Mouse (Mus musculus) c-Kit-negative CD71-positive TER-119-positive erythroid progenitor cells, embryonic 14.5 days (primary cell): ENCODE measurements around the gene Hsd17b6.

Experiments used
- DNase-seq: peaks from one replicate; pipeline ENCODE4 v3.0.0-alpha.2; 2013; ENCODE audit warnings: low read depth, low spot score

Gene Hsd17b6

DNA sequence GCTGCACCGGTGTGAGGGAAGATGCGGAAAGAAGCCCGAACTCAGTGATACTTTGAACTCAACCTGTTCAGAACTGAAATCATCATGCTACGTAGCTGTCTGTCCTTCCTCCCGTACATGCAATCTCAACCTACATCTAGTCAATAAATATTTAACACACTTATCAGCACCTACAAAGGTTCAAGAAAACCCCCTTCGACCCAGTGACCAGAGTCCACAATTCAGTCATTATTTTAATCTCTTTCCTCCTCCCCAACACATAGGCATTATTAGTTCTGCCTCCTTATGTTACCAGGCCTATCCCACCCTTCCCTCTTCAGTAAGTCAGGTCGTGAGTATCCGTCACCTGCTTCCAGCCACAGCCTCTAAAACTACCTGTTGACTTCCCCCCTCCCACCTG, 1.9 kb downstream of the Hsd17b6 start:
- DNase-seq = no peak

DNA sequence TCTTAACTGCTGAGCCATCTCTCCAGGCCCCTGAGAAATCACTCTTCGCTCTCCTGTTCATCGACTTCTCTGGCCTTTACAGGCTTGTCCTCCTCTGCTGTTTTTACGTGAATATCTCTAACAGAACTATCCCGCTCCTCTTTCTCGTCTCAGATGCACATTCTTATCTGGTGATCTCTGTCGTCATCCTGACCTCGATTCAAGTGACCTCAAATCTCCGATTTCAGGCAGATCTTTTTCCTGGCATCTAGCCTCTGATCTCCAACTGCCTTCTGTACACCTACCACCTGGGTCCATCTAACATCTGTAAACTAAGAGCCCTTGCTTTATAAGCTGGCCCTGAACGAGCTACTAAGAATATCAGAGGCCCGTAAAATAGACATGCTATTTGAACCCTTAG, 2.5 kb downstream of the Hsd17b6 start:
- DNase-seq = no peak

DNA sequence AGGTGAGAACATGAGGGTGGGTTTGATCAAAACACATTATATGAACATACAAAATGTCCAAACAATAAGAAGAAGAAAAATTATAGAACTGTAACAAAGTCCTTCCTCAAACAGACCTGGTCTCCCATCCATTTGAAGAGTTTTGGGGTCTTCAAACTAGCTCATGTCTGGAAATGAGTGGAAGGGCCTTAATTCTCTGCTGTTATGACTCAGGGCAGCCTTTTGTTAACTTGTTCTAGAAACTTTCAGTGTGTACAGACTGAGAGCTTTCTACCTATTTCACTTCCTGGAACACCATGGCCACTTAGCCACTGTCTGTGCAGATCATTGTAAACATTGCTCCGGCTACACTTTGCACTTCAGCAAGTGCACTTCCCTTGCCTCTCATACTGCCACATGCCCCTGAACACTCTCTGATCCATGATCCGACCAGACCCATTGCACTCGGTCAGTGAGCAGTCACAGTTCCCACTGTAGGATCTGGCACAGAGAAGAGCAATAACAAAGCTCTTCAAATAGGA, 4.1 kb downstream of the Hsd17b6 start:
- no peak for DNase-seq

DNA sequence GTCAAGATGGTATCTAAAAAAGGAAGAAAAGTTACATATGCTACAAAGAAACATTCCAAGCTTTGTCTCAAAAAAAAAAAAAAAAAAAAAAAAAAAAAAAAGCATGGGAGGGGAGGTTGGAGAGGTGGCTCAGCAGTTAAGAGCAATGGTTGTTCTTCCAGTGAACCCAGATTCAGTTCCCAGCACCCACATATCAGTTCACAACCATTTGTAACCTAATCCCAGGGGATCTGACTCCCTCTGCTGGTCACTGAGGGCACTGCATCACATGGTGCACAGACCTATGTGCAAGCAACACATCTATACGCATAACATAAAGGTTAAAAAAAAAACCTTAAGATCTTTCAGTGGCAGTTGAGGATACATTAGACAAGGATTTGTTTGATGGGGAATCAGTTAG, 9.2 kb downstream of the Hsd17b6 start:
- DNase-seq = no peak

DNA sequence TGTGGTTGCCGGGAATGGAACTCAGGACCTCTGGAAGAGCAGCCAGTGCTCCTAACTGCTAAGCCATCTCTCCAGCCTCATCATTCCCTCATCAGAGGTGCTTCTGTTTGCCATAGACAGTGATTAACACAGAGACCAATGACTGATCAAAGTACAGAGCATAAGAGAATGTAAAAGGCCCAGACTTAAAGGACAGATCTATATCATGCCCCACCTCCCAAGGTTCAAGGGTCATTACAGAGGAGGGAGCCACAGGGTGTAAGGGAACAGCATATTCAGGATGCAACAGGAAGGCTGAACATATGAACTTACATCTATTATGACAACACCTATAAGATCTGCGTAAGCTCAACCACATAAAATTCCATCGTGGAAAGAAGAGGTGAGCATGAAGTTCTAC, 10.7 kb downstream of the Hsd17b6 start:
- no peak for DNase-seq

DNA sequence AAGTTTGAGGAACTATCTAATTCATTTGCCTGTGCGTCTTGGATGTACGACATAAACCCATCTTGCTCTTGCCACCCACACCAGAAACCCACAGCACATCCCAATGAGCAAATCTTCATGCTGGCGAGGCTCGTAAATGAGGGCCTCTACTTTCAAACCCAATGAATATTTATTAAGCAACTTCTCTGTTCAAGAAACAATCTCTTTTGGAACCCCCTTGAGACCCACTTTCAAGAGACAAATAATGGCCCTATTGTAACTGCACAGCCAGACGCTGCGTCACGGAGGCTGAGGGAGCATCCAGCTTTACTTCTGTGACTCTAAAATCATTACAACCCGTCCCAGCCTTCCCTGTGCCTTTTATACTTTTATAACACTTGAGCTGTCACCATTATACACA, 21.8 kb downstream of the Hsd17b6 start:
- DNase-seq = no peak

DNA sequence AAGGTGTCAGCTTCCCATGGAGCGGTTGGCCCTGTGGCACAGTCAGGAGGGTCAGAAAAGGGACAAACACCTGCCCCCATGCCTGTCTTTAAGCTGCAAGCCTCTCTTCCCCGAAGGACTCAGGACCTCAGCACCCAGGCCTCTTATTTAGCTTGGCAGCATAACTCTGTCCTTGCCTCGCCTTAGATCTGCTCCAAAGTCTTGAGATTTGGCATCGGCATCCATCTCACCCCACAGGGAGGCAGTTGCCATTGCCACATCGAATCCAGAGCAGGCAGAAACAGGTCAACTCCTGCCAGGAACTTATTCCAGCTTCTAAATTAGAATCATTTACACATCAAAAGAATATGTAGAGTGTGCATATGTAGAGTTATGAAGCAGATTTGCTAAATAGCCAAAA, 22.8 kb downstream of the Hsd17b6 start:
- no peak for DNase-seq

DNA sequence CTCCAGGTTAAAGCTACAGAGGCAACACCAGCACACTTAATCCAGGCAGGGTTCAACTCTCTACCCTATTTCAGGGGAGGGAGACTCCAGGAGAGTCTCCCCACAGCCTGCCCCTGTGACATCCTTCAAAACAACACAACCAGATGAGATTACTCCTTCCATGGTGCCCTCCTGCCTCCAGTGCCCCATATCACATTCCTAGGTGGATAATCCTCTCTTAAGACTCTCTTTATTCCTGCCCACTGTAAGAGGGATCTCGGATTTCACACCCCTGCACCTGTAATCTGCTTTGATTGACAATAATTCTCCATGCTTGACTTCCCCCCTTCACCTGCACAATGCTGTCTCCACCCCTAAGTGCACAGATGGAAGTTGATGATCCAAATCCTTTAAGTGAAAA, 31.9 kb downstream of the Hsd17b6 start:
- no peak for DNase-seq

DNA sequence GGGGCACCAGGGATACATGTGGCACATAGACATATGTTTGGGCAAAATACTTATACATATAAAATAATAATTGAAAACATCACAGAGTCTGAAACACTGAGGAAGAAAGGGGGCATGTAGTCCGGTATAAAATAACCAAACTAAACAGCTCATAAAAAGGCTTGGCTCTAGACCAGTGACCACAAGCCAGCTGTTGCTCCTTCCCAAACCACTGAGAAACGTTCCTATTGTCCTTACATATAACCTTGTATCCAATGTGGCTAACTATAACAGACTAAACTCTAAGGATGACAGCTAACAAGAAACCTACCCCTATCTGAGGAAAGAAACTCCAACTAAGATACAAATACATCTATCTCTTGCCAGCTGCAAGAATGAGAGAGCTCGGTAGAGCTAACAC, 33.3 kb downstream of the Hsd17b6 start:
- no peak for DNase-seq

DNA sequence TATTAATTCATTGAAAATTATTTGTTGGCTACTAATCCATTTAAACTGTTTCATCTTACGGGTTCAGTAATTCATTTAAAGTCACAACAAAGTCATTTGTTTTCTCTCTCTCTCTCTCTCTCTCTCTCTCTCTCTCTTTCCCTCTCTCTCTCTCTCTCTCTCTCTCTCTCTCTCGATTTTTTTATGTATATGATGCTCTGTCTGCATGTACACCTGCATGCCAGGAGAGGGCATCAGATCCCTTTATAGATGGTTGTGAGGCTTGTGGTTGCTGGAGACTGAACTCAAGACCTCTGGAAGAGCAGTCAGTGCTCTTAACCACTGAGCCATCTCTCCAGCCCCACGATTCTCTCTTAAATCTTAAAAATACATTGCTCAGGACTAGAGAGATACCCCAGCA, 36.3 kb downstream of the Hsd17b6 start:
- DNase-seq = no peak

DNA sequence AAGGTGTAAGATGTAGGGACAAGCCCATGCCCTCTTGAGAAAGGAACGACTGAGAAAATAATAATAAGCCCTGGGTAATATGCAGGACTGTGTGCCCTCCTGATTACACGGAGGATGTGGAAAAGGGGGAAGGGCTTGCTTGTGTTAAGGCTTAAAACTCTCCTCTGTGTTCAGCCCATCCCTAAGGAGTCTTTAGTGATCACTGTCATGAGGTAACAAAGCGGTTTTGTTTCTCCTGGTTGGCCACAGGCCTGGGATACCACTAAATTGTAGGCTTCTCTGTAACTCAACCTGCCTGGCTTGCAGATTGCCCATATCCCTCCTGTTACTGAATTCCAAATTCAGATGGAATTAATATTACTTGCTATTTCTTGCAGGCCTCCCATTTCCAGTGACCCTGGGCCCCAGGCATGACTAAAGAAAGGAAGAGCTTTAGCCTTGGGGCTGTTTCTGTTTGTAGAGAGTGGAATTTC, 37.0 kb downstream of the Hsd17b6 start:
- no peak for DNase-seq

DNA sequence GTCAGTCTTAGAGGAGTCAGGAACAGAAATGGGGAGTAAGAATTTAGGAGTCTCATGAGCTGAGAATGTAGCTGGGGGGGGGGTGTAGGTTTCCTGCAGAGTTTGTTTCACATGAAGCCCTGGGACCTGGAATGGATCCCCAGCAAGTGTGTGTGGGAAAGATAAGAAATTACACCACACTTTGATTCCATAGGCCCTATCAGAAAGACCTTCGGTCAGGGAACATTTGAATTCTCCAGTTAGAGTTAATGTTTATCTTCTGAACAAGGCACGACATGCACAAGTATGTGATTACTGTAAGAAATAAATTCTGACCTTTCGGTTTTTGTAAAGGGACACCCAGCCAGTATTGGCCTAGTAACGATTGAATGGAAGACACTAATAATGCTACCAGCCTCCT, 37.6 kb downstream of the Hsd17b6 start:
- DNase-seq = no peak

DNA sequence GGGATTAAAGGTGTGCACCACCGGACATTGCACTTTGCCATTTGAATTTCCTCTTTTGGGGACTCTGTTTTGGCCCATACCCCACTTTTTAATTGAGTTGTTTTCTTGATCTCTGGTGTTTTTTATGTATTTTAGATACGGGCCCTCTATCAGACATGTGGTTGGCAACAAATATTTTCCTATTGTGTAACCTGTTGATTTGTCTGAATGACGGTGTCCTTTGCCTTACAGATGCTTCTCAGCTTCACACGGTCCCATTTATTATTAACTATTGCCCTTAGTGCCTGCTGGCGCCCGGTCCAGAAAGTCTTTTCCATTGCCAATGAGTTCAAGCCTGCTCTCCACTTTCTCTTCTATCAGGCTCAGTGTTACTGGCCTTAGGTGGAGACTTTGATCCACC, 40.9 kb downstream of the Hsd17b6 start:
- DNase-seq = no peak

DNA sequence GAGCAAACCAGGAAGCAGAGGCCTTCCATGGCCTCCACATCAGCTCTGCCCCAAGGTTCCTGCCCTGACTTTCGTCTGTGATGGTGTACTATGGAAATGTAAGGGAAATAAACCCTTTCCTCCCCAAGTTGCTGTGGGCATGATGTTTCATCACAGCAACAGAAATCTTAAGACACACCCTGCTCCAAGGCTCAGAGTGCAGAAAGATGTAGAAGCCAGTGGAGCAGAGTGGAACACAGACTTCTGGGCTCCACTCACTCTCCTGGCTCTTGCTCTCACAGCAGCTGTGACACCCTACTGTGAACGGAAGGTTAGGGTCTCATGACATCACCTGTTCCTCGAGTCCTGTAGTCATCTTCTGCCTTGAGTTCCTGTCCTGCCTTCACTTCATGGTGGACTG, 43.4 kb downstream of the Hsd17b6 start:
- no peak for DNase-seq

DNA sequence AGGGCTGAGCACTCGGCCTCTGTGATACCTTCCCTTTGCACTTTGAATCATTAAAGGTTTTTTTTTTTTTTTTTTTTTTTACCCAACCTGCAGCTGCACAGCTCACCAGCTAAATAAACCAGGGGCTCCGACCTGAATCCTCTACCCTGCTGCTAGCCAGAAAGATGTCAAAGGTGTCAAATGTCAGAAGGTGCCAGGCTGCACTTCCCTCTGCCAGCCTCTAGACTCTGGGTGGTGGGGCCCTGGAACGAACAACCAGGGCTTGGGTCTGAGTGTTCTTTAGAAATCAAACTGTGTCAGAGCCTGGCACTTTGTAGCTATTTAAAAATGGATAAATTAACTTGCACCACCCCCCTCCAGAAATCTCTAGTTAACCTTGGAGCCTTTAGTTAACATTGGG, 45.0 kb downstream of the Hsd17b6 start:
- DNase-seq = no peak

DNA sequence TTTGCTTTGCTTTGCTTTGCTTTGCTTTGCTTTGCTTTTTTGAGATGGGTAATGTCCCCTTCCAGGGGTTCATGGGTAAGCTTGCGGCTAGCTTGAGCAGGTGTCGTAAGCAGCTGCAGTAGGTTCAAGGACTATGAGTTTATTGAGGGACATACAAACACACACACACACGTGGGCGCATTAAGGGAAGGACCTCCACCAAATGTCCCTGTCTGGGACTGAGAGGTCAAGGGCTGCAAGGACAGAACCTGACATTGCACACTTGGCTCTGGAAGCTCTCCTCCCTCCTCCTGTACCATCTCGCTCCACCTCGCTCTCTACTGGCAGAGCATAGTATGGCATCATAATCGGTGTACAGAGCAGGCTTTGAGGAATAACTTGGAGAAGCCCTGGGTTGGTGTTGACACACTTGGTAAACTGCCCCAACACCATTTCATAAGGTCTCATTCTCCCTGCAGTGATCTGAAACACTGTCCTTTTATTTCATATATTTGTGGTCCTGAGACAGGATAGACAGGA, 48.2 kb downstream of the Hsd17b6 start:
- no peak for DNase-seq

DNA sequence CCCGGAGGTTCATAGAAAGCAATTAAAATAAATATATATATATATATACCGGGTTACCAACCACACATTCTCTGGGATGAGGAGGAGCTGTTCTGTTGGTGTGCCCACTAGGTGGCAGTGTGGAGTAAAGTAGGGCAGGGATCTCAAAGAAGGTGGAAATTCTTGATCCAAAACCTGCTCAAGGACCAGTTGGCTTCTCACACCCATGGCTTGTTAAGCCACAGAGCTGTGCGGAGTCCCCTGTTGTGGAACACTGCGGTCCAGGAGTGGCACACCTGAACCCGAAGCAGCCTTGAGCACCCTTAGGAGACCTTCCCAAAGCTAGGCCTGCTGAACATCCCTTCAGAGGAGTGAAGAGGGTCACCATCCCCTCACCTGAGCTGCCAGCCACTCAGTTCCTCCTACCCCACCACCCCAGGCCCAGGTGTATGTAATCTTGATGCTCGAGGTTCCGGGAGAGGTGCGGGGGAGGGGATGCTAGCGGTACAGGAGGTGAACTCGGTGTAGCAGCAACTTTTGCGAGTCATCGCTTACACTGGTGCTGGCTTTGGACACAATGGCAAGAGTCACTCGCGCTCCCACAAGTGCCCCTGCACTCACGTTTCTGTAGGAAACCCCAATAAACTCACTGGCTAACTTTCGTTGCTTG, 51.1 kb downstream of the Hsd17b6 start:
- peak; percentile 57 for DNase-seq

DNA sequence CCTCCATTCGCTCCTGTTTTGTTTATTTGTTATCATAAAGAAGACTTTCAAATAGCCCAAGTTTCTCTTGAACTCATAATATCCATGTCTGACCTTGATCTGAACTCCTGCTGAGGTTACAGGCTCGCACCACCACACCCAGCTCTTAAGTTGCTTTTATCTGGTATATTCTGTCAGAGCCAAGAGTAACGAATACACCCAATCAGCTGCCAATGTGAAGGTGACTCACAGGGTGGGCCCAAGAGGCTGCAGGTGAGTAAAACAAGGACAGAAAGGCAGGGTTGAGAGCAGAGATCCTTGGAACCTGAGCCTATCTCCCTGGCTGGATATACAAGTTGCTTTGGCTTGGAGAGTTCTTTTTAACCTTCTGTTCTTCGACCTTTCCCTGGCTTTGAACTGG, 52.4 kb downstream of the Hsd17b6 start:
- no peak for DNase-seq

DNA sequence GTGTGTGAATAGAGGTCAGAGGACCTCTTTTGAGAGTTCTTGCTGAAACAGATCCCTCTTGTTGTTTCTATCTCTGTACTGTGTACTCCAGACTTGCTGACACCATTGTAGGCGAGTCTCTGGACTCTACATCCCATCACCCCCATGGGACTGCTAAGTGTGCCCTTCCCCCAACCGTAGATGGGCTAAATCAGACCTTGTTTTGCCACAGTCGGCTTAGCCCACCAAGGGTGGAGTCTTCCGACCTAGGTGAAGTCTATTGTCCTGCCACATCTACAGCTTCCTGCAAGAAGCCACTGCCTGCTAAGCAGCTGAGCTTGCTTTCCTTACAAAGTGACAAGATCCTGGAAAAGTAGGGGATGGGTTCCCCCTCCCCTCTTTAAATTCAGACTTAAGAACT, 55.6 kb downstream of the Hsd17b6 start:
- no peak for DNase-seq

DNA sequence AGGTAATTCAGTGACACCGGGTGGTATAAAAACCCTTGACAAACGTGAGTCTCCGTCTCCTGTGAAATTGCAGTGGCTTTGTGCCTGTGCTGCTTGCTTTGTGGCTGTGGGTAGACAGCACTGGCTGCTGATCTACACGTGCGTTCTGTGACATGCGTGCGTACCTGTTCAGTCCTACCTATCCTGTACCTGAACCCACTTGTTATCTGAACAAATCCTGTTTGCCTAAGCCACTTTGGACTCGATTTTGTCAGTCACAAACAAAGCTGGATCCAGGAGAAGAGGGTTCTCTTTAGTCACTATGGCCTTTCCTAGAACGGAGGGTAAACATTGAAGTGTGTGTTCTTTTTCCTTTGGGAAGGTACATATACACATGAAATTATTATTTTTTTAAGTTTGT, 56.0 kb downstream of the Hsd17b6 start:
- no peak for DNase-seq

DNA sequence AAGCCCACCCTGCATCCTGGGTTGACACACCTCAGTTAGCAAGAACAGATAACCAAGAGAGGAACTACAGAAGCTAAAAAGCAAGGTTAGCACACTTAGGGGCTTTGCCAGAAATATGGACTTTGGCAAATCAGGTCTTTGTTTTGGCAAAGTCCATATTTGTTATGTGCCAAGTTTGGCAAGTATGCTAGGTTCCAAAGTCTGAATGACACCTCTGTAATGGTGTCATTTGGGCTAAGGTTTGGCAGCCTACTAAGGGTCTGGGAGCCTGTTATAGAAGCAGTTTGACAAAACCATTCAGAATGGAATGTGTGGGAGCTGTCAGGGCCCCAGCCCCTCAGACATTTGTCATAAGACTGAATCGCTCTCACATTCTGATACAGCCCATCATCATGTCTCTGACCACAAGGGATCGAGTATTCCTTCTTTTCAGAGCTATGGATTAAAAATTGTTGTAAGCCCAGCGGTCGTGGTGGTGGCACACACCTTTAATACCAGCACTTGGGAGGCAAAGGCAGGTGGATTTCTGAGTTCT, 57.7 kb downstream of the Hsd17b6 start:
- no peak for DNase-seq

DNA sequence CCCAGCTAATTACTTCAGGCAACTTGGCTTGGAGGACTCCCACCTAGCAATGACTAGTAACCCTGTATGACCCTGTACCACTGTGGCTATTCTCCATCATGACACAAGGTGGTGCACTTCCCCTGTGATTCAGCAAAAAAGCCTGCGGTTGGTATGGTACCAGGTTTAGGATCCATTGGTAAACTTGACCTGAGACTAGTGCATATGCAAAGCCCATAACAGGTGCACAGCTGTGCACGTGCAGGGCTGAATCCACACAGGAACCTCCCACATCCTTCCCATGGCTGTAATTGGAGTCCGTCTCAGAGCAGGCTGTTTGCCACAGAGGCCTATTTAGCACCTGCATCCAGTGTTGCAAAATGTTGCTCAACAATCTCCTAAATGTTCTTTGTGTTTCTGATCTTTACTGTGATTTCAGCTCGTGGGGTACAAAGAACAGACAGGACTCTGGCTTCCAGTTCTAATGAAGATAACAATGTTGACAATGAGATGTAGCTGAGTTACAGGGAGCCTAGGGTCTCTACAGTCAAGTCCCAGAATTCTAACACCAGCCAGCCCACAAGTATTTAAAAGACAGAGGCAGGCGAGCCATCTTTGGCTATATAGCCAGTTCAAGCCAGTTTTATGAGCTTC, 61.9 kb downstream of the Hsd17b6 start:
- peak; percentile 12 for DNase-seq
